Mouse (Mus musculus) left cerebral cortex, adult 18-20 months (tissue): Measurements from ENCODE around the gene Elp4. TPM values are rescaled to one million over a fixed set of nuclear protein-coding genes. Genes with fewer than 3 reads are reported as not detected.

Experiments
- DNase-seq, 2 experiments: peaks; one replicate each; pipeline ENCODE4 v3.0.0; 2021 to 2022; ENCODE audit warnings: low spot score in 2 of 2, mixed read lengths in 1 of 2
- total RNA-seq, 2 experiments: library from RNA; stranded (reverse); gene quantifications; 2 replicates each; pipeline ENCODE4 v1.2.3; 2021

Gene Elp4
- total RNA-seq, 2 experiments from 2014 or later = 18.5 to 22.5 TPM

GRCm38 (mm10) chr2:105659926-105660873 lies 244.2 kb downstream of the Elp4 start:
- DNase-seq = no peak

GRCm38 (mm10) chr2:105659350-105659749 lies 245.0 kb downstream of the Elp4 start:
- DNase-seq = no peak

- no peak for DNase-seq
These were observed 247.9 kb downstream of the Elp4 start for GRCm38 (mm10) chr2:105656456-105656855.

Other genes with a start within 250 kb of the Elp4 start
- gene Pax6, start 235.7 kb downstream of the Elp4 start, total RNA-seq = 10 to 100 TPM in 1 of 2 experiments, 1 to 10 TPM in 1; 8.8 to 10.3 TPM
- 10 to 100 TPM; 26.7 to 30.3 TPM for gene Immp1l, start 74 bp upstream of the Elp4 start, total RNA-seq
- 10 to 100 TPM; 20.4 to 22.3 TPM for gene Dnajc24, start 99.0 kb upstream of the Elp4 start, total RNA-seq